Mouse (Mus musculus): ENCODE data around the gene Kdm7a.

- no peak for TF ChIP-seq CTCF (IDR thresholded peaks at IDR 0.05; ENCODE audit: extremely low read depth, insufficient read depth, low read length)
- TF ChIP-seq POLR2A (IDR thresholded peaks at IDR 0.05; ENCODE audit: extremely low read depth, insufficient read depth, low read length) = no peak
Observed at GRCm38 (mm10) chr6:39237887-39238286, 31.3 kb upstream of the Kdm7a start.
